Mouse (Mus musculus) midbrain, embryonic 16.5 days (tissue): ENCODE measurements at regions not wholly inside any gene's neighbourhood (a gene's known extent, or its start where the extent isn't known, plus 50 kb on each side); places are given as distances from the start of the nearest gene placed in this dataset.

Experiments
- ATAC-seq: fragments of 200-750 bp; cut with Nextera tagmentation; 2 replicates; pipeline ENCODE4 v1.8.0; 2017; ENCODE audit warnings: moderate TSS enrichment
- H3K27ac ChIP-seq: fragments of 300-500 bp; sonication (generic); 2 replicates; pipeline ENCODE4 v1.5.1; 2014; ENCODE audit warnings: mild to moderate bottlenecking, low read length, mixed read lengths
- H3K27me3 ChIP-seq: fragments of 300-500 bp; sonication (generic); 2 replicates; pipeline ENCODE4 v1.6.1; 2014; ENCODE audit warnings: low read depth, low read length, mixed read lengths; ENCODE audit not compliant: control insufficient read depth, insufficient read depth
- H3K36me3 ChIP-seq: fragments of 300-500 bp; sonication (generic); 2 replicates; pipeline ENCODE4 v1.6.1; 2014; ENCODE audit warnings: mild to moderate bottlenecking, low read length, moderate library complexity, mixed read lengths; ENCODE audit not compliant: control insufficient read depth, insufficient read depth
- H3K4me1 ChIP-seq: fragments of 300-500 bp; sonication (generic); 2 replicates; pipeline ENCODE4 v1.6.1; 2014; ENCODE audit warnings: mild to moderate bottlenecking, low read length, mixed read lengths; ENCODE audit not compliant: control insufficient read depth, insufficient read depth
- H3K4me2 ChIP-seq: fragments of 300-500 bp; sonication (generic); 2 replicates; pipeline ENCODE4 v1.6.1; 2014; ENCODE audit warnings: mild to moderate bottlenecking, low read length, mixed read lengths
- H3K4me3 ChIP-seq: fragments of 300-500 bp; sonication (generic); 2 replicates; pipeline ENCODE4 v1.5.1; 2014; ENCODE audit warnings: low read depth, mild to moderate bottlenecking, low read length, moderate library complexity, mixed read lengths
- H3K9ac ChIP-seq: fragments of 300-500 bp; sonication (generic); 2 replicates; pipeline ENCODE4 v1.6.1; 2014; ENCODE audit warnings: low read depth, low read length, mixed read lengths
- H3K9me3 ChIP-seq: fragments of 300-500 bp; sonication (generic); replicated peaks from 2 replicates; pipeline ENCODE4 v1.6.1; 2014; ENCODE audit warnings: mild to moderate bottlenecking, low read length, mixed read lengths; ENCODE audit not compliant: control insufficient read depth, poor library complexity, severe bottlenecking
- WGBS: fragments of 180-500 bp; shearing (Covaris S2); extraction: QIAGEN DNeasy Blood & Tissue Kit; methylation state at CpG from one replicate; pipeline ENCODE4 v1.1.7; 2014; 5-methylcytosine and 5-hydroxymethylcytosine counted together

GRCm38 (mm10) chr16:76644281-76644680 lies 270.7 kb upstream of the Nrip1 start:
- Histone ChIP-seq H3K27ac (no peak overlapping the region), H3K4me1 (no peaks in the 10 kb centered on the region), H3K27me3 (no peaks in the 10 kb centered on the region), H3K9ac (no peak overlapping the region), H3K4me2 (no peak overlapping the region), H3K4me3 (no peak overlapping the region), H3K9me3 (no peaks in the 10 kb centered on the region), H3K36me3 (no peaks in the 10 kb centered on the region)
- 87% methylated on average over 6 of the region's 6 CpGs for WGBS
- no peak for ATAC-seq

GRCm38 (mm10) chr16:76643801-76644200 lies 270.2 kb upstream of the Nrip1 start:
- no peak overlapping the region for H3K9ac ChIP-seq
- no peak overlapping the region for H3K27ac ChIP-seq
- WGBS: 95% methylated on average over 9 of the region's 9 CpGs
- no peaks in the 10 kb centered on the region for H3K4me1 ChIP-seq
- H3K9me3 ChIP-seq: no peaks in the 10 kb centered on the region
- H3K4me3 ChIP-seq: no peak overlapping the region
- no peak for ATAC-seq
- no peak overlapping the region for H3K4me2 ChIP-seq
- no peaks in the 10 kb centered on the region for H3K27me3 ChIP-seq
- no peaks in the 10 kb centered on the region for H3K36me3 ChIP-seq

GRCm38 (mm10) chr16:76635169-76635568 lies 261.5 kb upstream of the Nrip1 start:
- 78% methylated on average over 9 of the region's 9 CpGs for WGBS
- H3K27me3 ChIP-seq: no peaks in the 10 kb centered on the region
- no peaks in the 10 kb centered on the region for H3K9me3 ChIP-seq
- ATAC-seq: no peak
- H3K36me3 ChIP-seq: no peaks in the 10 kb centered on the region
- H3K4me1 ChIP-seq: no peaks in the 10 kb centered on the region
- no peak overlapping the region for H3K4me2 ChIP-seq
- H3K4me3 ChIP-seq: no peak overlapping the region
- H3K9ac ChIP-seq: no peak overlapping the region
- H3K27ac ChIP-seq: no peak overlapping the region

- H3K27ac ChIP-seq: no peak overlapping the region
- H3K9ac ChIP-seq: no peak overlapping the region
- no peak for ATAC-seq
- H3K4me2 ChIP-seq: no peak overlapping the region
- H3K4me3 ChIP-seq: no peak overlapping the region
- H3K36me3 ChIP-seq: no peaks in the 10 kb centered on the region
- 87% methylated on average over 4 of the region's 4 CpGs for WGBS
- H3K9me3 ChIP-seq: no peaks in the 10 kb centered on the region
- no peaks in the 10 kb centered on the region for H3K27me3 ChIP-seq
- no peaks in the 10 kb centered on the region for H3K4me1 ChIP-seq
These were observed 260.6 kb upstream of the Nrip1 start for GRCm38 (mm10) chr16:76634196-76634698.

GRCm38 (mm10) chr16:76626142-76626541 lies 252.5 kb upstream of the Nrip1 start:
- Histone ChIP-seq H3K9me3 (no peaks in the 10 kb centered on the region), H3K27me3 (no peaks in the 10 kb centered on the region), H3K4me3 (no peak overlapping the region), H3K27ac (no peak overlapping the region), H3K36me3 (no peaks in the 10 kb centered on the region), H3K4me2 (no peak overlapping the region), H3K9ac (no peak overlapping the region), H3K4me1 (no peaks in the 10 kb centered on the region)
- 83% methylated on average over 4 of the region's 4 CpGs for WGBS
- ATAC-seq: no peak

GRCm38 (mm10) chr16:76621715-76622114 lies 248.1 kb upstream of the Nrip1 start:
- no peak overlapping the region for H3K9ac ChIP-seq
- no peaks in the 10 kb centered on the region for H3K27me3 ChIP-seq
- no peaks in the 10 kb centered on the region for H3K36me3 ChIP-seq
- no peak overlapping the region for H3K4me3 ChIP-seq
- WGBS: 70% methylated on average over 8 of the region's 8 CpGs
- H3K27ac ChIP-seq: no peak overlapping the region
- no peak for ATAC-seq
- H3K4me1 ChIP-seq: no peaks in the 10 kb centered on the region
- no peaks in the 10 kb centered on the region for H3K9me3 ChIP-seq
- H3K4me2 ChIP-seq: no peak overlapping the region

GRCm38 (mm10) chr16:76618295-76618694 lies 244.7 kb upstream of the Nrip1 start:
- no peaks in the 10 kb centered on the region for H3K27me3 ChIP-seq
- no peak for ATAC-seq
- no peak overlapping the region for H3K27ac ChIP-seq
- 90% methylated on average over 7 of the region's 7 CpGs for WGBS
- H3K36me3 ChIP-seq: no peaks in the 10 kb centered on the region
- H3K9me3 ChIP-seq: no peaks in the 10 kb centered on the region
- H3K4me2 ChIP-seq: no peak overlapping the region
- H3K4me3 ChIP-seq: no peak overlapping the region
- no peaks in the 10 kb centered on the region for H3K4me1 ChIP-seq
- no peak overlapping the region for H3K9ac ChIP-seq

- Histone ChIP-seq H3K4me2 (no peak overlapping the region), H3K4me1 (no peaks in the 10 kb centered on the region), H3K9ac (no peak overlapping the region), H3K27ac (no peak overlapping the region), H3K9me3 (no peaks in the 10 kb centered on the region), H3K4me3 (no peak overlapping the region), H3K27me3 (no peaks in the 10 kb centered on the region), H3K36me3 (no peaks in the 10 kb centered on the region)
- no peak for ATAC-seq
These were observed 237.4 kb upstream of the Nrip1 start for GRCm38 (mm10) chr16:76611061-76611460.

- 46% methylated on average over 3 of the region's 3 CpGs for WGBS
- no peak for ATAC-seq
These were observed 231.3 kb upstream of the Nrip1 start for GRCm38 (mm10) chr16:76604914-76605313.

GRCm38 (mm10) chr16:76603846-76604258 lies 230.2 kb upstream of the Nrip1 start:
- H3K4me2 ChIP-seq: no peak overlapping the region
- H3K27ac ChIP-seq: no peak overlapping the region
- H3K4me1 ChIP-seq: no peaks in the 10 kb centered on the region
- no peaks in the 10 kb centered on the region for H3K36me3 ChIP-seq
- ATAC-seq: no peak
- no peak overlapping the region for H3K9ac ChIP-seq
- H3K27me3 ChIP-seq: no peaks in the 10 kb centered on the region
- H3K4me3 ChIP-seq: no peak overlapping the region
- H3K9me3 ChIP-seq: no peaks in the 10 kb centered on the region
- 81% methylated on average over 6 of the region's 6 CpGs for WGBS

More at GRCm38 (mm10) chr16:76604914-76605313, 231.3 kb upstream of the Nrip1 start:
- no peaks in the 10 kb centered on the region for H3K36me3 ChIP-seq
- H3K27ac ChIP-seq: no peak overlapping the region
- no peaks in the 10 kb centered on the region for H3K4me1 ChIP-seq
- H3K4me3 ChIP-seq: no peak overlapping the region
- H3K4me2 ChIP-seq: no peak overlapping the region
- no peak overlapping the region for H3K9ac ChIP-seq
- H3K27me3 ChIP-seq: no peaks in the 10 kb centered on the region
- H3K9me3 ChIP-seq: no peaks in the 10 kb centered on the region
